Mouse (Mus musculus): Measurements from ENCODE around the gene Tmem178. TPM values are rescaled to one million over a fixed set of nuclear protein-coding genes. Genes with fewer than 3 reads are reported as not detected.

Gene Tmem178
- 0.47 TPM in 1 of 2 replicates, not detected in the other for total RNA-seq (2014; fragmentation: Nextera tagmentation)
- 2.0 and 2.6 TPM in 2 replicates for total RNA-seq (2017)

DNA sequence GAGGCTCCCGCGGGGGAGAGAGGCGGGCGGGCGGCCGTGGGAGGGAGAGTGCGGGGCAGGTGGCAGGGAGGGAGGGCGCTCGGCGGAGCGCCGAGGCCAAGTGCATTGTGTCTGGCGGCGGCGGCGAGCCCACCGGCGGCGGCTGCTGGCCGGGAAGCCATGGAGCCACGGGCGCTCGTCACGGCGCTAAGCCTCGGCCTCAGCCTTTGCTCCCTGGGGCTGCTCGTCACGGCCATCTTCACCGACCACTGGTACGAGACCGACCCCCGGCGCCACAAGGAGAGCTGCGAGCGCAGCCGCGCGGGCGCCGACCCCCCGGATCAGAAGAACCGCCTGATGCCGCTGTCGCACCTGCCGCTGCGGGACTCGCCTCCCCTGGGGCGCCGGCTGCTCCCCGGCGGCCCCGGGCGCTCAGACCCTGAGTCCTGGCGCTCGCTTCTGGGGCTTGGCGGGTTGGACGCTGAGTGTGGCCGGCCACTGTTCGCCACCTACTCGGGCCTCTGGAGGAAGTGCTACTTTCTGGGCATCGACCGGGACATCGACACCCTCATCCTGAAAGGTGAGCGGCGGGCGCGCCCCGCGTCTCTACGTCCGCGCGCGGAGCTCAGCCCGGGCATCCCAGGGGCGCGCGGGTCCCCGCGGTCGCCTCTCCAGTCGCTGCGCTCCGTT, at the start of gene Tmem178:
Tmem178 (plus strand) TSS at position 103 of the 669 bp plus-strand sequence.
- peak; percentile 60 for ATAC-seq (replicated peaks; ENCODE audit: poor library complexity, severe bottlenecking)

- no peak for ATAC-seq (replicated peaks; ENCODE audit: poor library complexity, severe bottlenecking)
Measured at GRCm38 (mm10) chr17:80896481-80896880, 48.0 kb upstream of the Tmem178 start.

DNA sequence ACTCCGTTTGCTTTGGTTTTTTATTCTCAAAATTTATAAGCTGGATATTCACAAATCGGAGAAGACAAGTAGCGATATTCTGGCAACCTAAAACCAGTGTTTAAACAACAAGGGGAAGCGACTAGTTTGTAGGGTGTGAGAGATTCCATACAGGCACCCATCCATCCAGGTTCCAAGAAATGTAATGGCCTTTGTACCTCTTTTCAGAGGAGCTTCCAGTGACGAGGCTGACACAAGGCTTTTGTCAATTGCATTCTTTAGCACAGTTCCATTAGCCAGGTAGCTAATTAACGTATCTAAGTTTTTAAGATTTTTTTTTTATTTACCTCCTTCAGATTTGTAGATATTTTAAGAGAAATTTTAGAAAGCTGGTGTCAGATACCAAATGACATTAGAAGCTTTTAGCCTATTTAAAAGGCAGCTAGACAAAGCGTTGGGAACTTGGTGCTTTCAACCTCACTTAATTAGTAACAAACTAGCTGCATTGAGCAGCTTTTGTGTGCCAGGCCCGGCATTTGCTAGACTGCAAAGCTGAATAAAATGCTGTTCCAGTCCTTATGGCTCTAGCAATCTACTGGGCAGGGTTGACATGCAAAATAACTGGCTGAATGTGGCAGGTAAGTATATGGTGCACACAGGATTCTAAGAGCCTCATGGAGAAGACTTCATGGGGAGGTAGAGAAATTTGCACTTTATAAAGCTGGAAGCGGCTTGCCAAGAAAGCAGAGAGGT, 46.6 kb upstream of the Tmem178 start:
- ATAC-seq (replicated peaks; ENCODE audit: poor library complexity, severe bottlenecking) = no peak

- peak; percentile 72 for ATAC-seq (replicated peaks; ENCODE audit: poor library complexity, severe bottlenecking)
Measured at GRCm38 (mm10) chr17:80899513-80900199, 44.8 kb upstream of the Tmem178 start.

- no peak for ATAC-seq (replicated peaks; ENCODE audit: poor library complexity, severe bottlenecking)
Measured at GRCm38 (mm10) chr17:80900200-80900520, 44.3 kb upstream of the Tmem178 start.

- ATAC-seq (replicated peaks; ENCODE audit: poor library complexity, severe bottlenecking) = peak; percentile 86
Measured at GRCm38 (mm10) chr17:80901885-80902284, 42.5 kb upstream of the Tmem178 start.

- ATAC-seq (replicated peaks; ENCODE audit: poor library complexity, severe bottlenecking) = no peak
Measured at GRCm38 (mm10) chr17:80903121-80903875, 41.1 kb upstream of the Tmem178 start.

DNA sequence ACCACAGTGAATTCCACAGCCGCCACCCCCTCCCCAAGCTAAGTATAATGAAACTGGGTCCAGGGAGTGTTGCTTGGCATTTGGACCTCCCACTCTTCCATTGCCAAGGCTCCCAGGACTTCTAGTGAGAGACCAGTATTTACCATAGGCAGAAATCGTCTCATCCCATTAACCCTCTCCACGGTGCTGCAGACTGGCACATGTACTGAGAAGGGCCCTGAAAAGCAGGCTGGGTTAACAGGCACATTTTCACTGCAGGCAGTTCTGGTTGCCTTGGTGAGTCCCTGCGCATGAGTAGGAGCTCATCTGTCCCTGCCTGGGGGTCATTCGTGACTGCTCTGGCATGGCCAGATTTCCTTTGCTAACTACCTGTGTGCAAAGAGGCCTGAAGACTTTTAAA, 40.4 kb upstream of the Tmem178 start:
- ATAC-seq (replicated peaks; ENCODE audit: poor library complexity, severe bottlenecking) = no peak

DNA sequence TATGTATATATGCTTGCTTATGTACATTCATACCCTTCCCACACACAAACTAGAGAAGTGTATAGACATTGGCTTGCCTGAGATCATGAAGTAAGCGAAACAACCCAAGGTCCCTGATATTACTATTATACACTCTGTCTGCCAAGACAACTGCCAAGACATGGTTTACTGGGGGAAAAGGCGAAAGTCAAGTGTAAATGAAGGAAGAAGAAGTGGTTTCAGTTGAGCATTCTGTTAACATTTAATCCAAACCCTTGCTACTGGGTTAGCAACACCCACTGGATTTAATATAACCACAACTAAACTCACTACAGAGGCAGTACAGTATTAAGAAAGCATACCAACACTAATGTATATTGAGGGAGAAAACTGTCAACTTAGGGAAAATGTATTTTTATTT, 28.8 kb upstream of the Tmem178 start:
- no peak for ATAC-seq (replicated peaks; ENCODE audit: poor library complexity, severe bottlenecking)

DNA sequence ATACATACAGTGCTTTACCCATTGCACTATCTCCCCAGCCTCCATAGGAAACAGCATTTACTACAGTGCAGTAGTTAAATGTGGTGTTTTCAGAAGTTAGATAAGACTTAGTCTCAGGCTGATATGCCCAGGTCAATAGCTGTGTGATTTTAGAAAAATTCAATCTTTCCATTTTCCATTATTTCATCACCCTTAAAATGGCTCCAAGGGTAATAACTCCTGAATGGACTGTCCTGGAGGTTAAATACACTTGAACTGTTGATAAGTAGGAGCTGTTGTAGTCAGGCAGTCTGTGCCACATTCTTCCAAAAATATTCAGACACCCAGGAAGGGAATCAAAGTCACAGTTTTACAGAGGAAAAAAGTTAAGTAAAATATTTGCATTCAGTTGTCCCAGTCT, 25.2 kb upstream of the Tmem178 start:
- no peak for ATAC-seq (replicated peaks; ENCODE audit: poor library complexity, severe bottlenecking)

- ATAC-seq (replicated peaks; ENCODE audit: poor library complexity, severe bottlenecking) = no peak
Measured at GRCm38 (mm10) chr17:80921286-80922134, 22.9 kb upstream of the Tmem178 start.

GRCm38 (mm10) chr17:80925554-80925953, 18.9 kb upstream of the Tmem178 start:
- ATAC-seq (replicated peaks; ENCODE audit: poor library complexity, severe bottlenecking) = peak; percentile 56

DNA sequence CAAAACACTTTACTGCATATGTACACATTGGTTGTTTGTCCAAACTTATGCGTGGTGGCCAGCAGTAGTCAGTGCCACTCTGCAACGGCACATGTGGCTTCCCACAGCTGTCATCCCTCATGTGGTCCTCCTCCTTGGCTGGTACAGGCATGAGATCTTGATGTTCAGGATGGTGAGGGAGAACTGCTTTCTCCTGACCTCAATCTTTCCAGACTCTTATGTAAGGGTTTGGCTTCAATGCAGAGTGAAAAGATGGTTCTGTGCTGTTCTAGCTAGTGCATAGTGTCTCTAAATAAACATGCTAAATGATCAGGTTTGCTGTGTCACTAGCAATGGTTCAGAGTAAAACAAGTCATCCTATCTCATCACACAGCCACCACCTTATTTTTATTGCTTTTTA, 17.3 kb upstream of the Tmem178 start:
- no peak for ATAC-seq (replicated peaks; ENCODE audit: poor library complexity, severe bottlenecking)

DNA sequence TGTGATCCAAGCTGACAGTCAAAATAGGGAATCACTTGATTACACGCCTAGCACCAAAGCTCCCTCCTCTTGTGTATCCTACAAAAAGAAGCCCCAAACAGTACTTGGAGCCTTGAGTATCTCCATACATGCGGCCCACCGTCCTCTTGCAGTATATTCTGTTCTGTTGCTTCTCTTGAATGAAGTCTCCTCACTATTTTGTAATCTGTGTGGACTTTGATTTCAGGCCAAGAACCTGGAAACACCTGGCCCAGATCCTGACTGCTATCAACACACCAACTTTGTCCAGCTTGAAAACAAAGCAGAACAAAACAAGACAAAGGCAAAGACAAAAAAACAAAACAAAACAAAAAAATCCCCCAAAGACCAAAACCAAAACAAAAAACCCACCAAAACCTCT, 11.7 kb upstream of the Tmem178 start:
- no peak for ATAC-seq (replicated peaks; ENCODE audit: poor library complexity, severe bottlenecking)

GRCm38 (mm10) chr17:80933401-80934029, 10.9 kb upstream of the Tmem178 start:
- ATAC-seq (replicated peaks; ENCODE audit: poor library complexity, severe bottlenecking) = peak; percentile 91

- ATAC-seq (replicated peaks; ENCODE audit: poor library complexity, severe bottlenecking) = no peak
Measured at GRCm38 (mm10) chr17:80935807-80936519, 8.5 kb upstream of the Tmem178 start.

GRCm38 (mm10) chr17:80936521-80936920, 7.9 kb upstream of the Tmem178 start:
- ATAC-seq (replicated peaks; ENCODE audit: poor library complexity, severe bottlenecking) = no peak

DNA sequence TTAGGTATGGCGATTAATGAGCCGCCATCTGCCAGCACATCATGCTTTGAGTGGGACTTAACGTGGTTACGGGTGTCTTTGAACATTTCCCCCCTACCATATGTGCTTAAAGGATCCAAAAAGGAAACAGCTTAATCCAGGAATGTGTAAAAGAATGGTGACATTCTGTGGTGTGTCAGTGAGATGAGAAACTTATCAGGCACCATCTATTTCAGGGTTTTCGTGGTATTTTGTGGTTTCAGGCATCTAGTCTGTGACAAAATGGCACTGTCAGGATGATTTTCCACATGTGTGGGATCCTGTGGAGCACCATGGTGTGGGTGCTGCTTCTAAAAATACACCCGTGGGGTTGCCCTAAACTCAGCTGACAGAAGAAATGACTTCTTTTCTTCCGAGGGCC, 4.6 kb upstream of the Tmem178 start:
- ATAC-seq (replicated peaks; ENCODE audit: poor library complexity, severe bottlenecking) = no peak

- no peak for ATAC-seq (replicated peaks; ENCODE audit: poor library complexity, severe bottlenecking)
Measured at GRCm38 (mm10) chr17:80941857-80942256, 2.6 kb upstream of the Tmem178 start.
